Mouse (Mus musculus) lung, postnatal 36 days (tissue): Measurements from ENCODE around the gene Cacna1a.

Experiments used
- DNase-seq: peaks from one replicate; pipeline ENCODE4 v3.0.0; 2022; ENCODE audit warnings: mixed read lengths

Gene Cacna1a

GRCm38 (mm10) chr8:84414918-84415317 lies 26.7 kb downstream of the Cacna1a start:
- DNase-seq = no peak

DNA sequence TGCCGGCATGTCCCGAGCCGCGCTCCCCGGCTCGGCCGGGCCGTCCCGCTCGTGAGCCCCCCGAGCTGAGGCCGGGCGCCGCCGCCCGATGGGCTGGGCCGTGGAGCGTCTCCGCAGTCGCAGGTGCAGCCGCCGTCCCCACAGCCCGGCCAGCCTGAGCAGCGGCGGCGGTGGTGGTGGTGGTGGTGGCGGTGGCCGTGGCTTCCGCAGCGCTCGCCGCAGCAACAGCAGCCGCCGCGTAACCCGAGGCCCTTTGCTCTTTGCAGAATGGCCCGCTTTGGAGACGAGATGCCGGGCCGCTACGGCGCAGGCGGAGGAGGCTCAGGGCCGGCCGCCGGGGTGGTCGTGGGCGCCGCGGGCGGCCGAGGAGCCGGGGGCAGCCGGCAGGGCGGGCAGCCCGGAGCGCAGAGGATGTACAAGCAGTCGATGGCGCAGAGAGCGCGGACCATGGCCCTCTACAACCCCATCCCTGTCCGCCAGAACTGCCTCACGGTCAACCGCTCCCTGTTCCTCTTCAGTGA lies 27.2 kb downstream of the Cacna1a start:
- no peak for DNase-seq

GRCm38 (mm10) chr8:84416041-84416440 lies 27.8 kb downstream of the Cacna1a start:
- DNase-seq = no peak

- DNase-seq = no peak
Observed at GRCm38 (mm10) chr8:84416915-84417314, 28.7 kb downstream of the Cacna1a start.

DNA sequence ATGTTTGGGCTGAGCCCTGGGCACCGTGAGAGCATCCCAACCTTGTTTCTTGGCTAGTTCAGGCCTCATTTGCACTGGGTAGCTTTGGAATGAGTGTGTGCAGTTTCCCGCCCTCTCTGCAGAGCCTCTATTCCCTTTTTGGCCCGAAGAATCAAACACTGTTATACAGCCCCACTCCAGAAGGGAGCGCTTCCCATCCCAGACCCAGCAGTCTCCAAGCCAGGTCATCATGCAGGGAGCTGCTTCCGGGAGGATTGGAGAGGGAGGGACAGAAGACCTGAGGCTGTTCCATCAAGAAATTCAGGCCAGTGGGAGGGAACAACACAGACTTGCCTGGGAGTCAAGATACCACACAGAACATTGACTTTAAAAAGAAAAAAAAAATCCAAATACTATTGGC lies 29.6 kb downstream of the Cacna1a start:
- no peak for DNase-seq

- DNase-seq = no peak
Observed at GRCm38 (mm10) chr8:84424426-84424825, 36.2 kb downstream of the Cacna1a start.

- no peak for DNase-seq
Observed at GRCm38 (mm10) chr8:84426087-84426486, 37.8 kb downstream of the Cacna1a start.

- no peak for DNase-seq
Observed at GRCm38 (mm10) chr8:84426582-84426981, 38.3 kb downstream of the Cacna1a start.

GRCm38 (mm10) chr8:84428034-84428433 lies 39.8 kb downstream of the Cacna1a start:
- no peak for DNase-seq

DNA sequence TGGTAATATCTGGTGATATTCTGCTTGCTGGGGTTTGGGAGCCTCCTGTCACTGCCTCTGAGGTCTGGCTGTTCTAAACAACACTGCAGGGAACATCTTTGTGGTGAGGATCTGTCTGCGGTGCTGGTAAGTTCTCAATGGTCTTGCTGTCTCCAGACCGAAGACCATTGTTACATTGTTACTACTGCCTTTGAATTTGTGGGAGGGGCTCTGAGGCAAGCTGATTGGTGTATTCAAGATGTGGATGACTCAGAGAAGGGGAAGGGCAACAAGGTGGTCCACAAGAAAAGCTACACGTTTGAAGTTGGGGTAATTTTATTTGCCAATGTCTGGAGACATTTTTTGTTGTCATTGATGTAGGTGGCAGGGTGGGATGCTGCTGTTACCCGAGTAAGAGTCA lies 40.8 kb downstream of the Cacna1a start:
- DNase-seq = no peak

DNA sequence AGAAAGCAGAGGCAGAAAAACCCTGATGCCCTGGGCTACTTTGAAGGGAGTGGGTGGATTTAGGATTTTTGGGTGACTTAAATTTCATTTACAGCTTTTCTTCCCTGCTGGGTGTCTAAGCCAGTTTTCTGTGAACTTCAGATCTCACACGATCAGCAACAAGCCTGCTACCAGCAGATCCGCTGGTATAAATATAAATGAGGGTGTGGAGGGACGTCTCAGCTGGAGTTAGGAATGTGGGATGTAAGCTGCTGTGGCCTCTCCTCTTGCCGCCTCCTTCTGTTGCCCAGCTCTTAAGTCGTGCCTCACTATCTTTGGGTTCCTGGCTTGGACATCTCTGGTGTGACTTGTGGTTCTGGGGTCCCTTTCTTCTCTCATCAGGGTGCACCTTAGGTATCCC lies 41.3 kb downstream of the Cacna1a start:
- DNase-seq = no peak

DNA sequence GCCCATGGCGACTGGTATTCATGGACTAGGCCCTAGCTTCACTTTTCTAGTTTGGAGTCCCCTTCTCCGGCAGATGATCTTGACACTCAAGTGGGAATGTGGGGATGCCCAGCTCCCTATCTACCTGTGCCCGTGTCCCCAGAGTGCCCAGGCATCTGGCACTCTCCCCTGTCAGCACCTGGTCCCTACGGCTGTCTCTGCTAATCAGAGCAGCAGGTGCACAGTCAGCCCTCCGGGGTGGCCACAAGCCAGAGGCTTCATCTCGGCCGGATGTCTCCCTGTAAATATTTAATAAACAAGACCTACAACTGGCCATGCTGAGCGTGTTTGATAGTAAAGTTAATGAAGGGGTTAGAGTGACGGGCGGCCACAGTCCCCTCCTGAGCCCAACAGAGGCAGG lies 47.1 kb downstream of the Cacna1a start:
- DNase-seq = no peak

DNA sequence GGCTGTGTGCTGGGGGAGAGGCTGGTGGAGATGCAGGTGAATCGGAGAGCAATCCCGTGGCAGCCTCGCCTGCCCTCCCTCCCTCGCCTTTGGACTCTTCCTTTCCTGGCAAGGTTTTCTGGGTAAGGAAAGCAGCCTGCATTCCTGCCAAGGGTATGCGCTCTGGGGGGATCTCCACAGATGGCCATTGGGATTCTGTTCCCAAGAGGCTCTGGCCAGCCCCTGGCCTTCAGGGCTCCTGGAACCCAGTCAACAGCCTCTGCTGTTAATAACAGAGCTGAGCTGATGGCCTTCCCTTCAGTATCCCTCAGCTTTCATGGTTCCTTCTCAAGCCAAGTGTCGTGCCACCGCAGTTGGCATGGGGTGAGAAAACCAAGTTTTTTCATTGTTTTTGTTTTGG lies 51.6 kb downstream of the Cacna1a start:
- DNase-seq = no peak

DNA sequence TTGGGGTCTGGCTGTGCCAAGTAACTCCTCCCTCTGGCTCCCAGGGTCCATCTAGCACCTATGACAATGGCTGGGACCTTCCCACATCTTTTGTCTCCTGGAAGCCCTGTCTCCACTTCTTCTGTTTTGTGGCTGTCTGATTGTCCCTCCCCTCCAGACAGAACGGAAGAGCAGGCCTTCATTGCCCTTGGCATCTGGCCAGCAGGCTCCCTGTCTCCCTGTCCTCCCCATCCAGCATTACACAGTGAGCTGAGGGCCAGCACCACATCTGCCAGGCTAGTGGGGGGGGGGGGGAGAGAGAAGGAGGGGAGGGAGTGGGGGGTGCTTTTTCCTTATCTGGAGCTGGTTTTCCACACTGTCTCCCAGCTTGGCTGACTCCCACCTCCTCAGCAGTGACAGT lies 53.8 kb downstream of the Cacna1a start:
- no peak for DNase-seq

GRCm38 (mm10) chr8:84446571-84446991 lies 58.3 kb downstream of the Cacna1a start:
- no peak for DNase-seq

DNA sequence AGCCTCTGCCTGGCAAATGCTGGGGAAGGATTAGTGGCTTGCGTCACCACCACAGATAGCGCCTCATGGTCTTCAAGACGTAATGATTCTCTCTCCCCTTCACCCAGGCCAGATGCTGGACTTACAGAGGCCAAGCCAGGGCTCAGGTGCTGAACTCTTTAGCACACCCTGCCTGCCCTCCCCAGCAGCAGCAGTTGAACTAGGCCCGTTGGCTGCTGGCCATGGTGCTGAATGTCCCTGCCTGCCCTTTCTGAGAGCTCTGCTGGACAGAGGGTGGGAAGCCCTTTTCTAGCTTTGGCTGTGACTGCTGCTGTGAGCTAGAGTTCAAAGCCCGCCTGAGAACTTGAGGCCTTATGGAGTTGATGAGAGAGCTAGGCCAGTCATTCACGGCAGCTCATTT lies 66.3 kb downstream of the Cacna1a start:
- peak; percentile 45 for DNase-seq

- DNase-seq = no peak
Observed at GRCm38 (mm10) chr8:84458853-84459252, 70.6 kb downstream of the Cacna1a start.

DNA sequence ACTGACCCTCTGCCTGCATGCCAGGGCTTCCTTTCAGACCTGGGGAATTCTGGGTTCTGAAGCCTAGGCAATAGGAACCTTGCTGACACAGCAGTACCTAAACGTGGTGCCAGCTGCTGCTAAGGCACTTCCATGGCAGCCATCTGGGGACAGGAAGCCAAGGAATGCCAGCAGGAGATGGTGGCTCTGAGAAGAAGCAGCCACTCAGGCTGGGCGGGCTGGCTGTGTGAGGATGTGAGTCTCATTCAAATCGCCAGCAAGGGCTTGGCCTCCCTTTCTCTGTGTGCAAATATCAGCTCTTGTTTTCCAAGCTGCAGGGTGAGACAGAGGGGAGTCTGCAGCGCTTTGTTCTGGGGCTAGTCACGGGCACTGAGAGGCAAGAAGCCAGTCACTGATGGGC lies 71.0 kb downstream of the Cacna1a start:
- no peak for DNase-seq

- DNase-seq = peak; percentile 4
Observed at GRCm38 (mm10) chr8:84460698-84461097, 72.5 kb downstream of the Cacna1a start.

GRCm38 (mm10) chr8:84466932-84467331 lies 78.7 kb downstream of the Cacna1a start:
- no peak for DNase-seq

GRCm38 (mm10) chr8:84469076-84469475 lies 80.8 kb downstream of the Cacna1a start:
- no peak for DNase-seq

- peak; percentile 26 for DNase-seq
Observed at GRCm38 (mm10) chr8:84471271-84471995, 83.2 kb downstream of the Cacna1a start.

- DNase-seq = peak; percentile 1
Observed at GRCm38 (mm10) chr8:84474456-84474855, 86.2 kb downstream of the Cacna1a start.

DNA sequence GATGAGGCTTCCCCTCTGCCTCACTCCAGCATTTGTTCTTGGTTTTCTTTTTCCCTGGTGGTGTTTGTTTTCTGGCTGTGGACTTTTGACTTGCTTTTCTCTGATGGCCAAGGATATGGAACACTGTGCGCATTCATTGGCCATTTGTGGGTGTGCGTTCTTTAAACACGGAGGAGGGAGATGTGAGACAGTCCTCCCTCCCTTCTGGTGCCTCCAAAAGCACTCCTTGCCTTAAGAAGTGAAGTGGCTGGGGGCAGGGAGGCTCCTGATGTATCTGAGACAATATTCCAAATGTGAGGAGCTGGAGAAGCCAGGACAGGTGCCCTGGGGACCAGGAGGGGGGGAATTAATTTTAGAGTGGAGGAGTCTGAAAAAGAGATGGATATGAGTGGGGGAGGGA lies 89.1 kb downstream of the Cacna1a start:
- no peak for DNase-seq

- DNase-seq = no peak
Observed at GRCm38 (mm10) chr8:84483004-84483403, 94.8 kb downstream of the Cacna1a start.
